Mouse (Mus musculus) adrenal gland, postnatal 10 days (tissue): ENCODE measurements around the gene Tcp11l1. TPM values are rescaled to one million over a fixed set of nuclear protein-coding genes. Genes with fewer than 3 reads are reported as not detected.

Experiments
- total RNA-seq, 2 experiments: library from RNA; stranded (reverse); gene quantifications; 2 replicates each; pipeline ENCODE4 v1.2.3; 2021

The Tcp11l1 gene
- total RNA-seq, 2 experiments from 2014 or later: 9.4 to 13.0 TPM

Other genes starting within 250 kb of the Tcp11l1 start
- gene Hipk3, start 217.7 kb downstream of the Tcp11l1 start, total RNA-seq: 100 to 1,000 TPM; 150 to 164 TPM
- gene Cstf3, start 121.6 kb downstream of the Tcp11l1 start, total RNA-seq: 10 to 100 TPM; 31.6 to 40.3 TPM
- not detected for gene Pin1rt1, start 4.2 kb upstream of the Tcp11l1 start, total RNA-seq
- 1 to 10 TPM; 4.9 TPM for gene Depdc7, start 30.7 kb upstream of the Tcp11l1 start, total RNA-seq
- 10 to 100 TPM; 18.9 to 24.9 TPM for gene Qser1, start 104.6 kb upstream of the Tcp11l1 start, total RNA-seq
- 1 to 10 TPM; 2.1 to 4.6 TPM for gene Prrg4, start 137.7 kb upstream of the Tcp11l1 start, total RNA-seq
- 1 to 10 TPM; 5.5 to 8.2 TPM for gene Ccdc73, start 155.6 kb upstream of the Tcp11l1 start, total RNA-seq